Mouse (Mus musculus): ENCODE results near the gene Sugct. TPM values are rescaled to one million over a fixed set of nuclear protein-coding genes. Genes with fewer than 3 reads are reported as not detected.
"Not testable (repeated sequence)": the region's sequence is repeated elsewhere in the genome, so short reads cannot be mapped to it uniquely, and the experiment has no call there.

Sugct gene
- polyA plus RNA-seq, 1 experiment from 2014 or later = 3.1 TPM

DNA sequence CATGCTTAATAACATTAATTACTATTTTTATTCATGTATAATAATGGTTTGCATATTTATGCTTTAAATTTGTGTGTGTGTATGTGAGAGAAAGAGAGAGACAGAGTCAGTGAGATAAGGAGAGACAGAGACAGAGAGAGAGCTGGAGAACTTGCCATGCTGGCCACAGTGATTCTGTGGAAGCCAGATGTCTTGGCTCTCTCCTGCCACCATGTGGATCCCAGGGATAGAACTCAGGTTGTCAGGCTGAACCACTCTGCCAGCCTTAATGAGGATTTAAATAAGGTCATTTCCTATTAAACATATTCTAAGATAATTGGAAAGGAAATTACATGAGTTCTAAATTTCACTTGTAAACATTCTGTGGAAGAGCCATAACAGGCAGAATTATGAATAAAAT is 110.5 kb downstream of the Sugct start:
- no peaks in the 10 kb centered on the region for H3K4me1 ChIP-seq
- peak; percentile 81 for ATAC-seq (replicated peaks)
- no peak overlapping the region for H3K4me2 ChIP-seq
- H3K9ac ChIP-seq = no peak overlapping the region
- no peaks in the 10 kb centered on the region for H3K36me3 ChIP-seq (replicated peaks)
- no peak overlapping the region for H3K27ac ChIP-seq
- no peak overlapping the region for H3K4me3 ChIP-seq
- no peaks in the 10 kb centered on the region for H3K27me3 ChIP-seq (replicated peaks)
- H3K9me3 ChIP-seq = no peaks in the 10 kb centered on the region

GRCm38 (mm10) chr13:17581684-17582083 is 113.7 kb downstream of the Sugct start:
- H3K4me2 ChIP-seq = no peak overlapping the region
- no peak overlapping the region for H3K27ac ChIP-seq
- no peak overlapping the region for H3K9ac ChIP-seq
- no peaks in the 10 kb centered on the region for H3K36me3 ChIP-seq (replicated peaks)
- H3K4me1 ChIP-seq = no peaks in the 10 kb centered on the region
- no peak for ATAC-seq (replicated peaks)
- H3K27me3 ChIP-seq (replicated peaks) = no peaks in the 10 kb centered on the region
- WGBS = 9% methylated on average over 2 of the region's 2 CpGs
- H3K4me3 ChIP-seq = no peak overlapping the region
- H3K9me3 ChIP-seq = no peaks in the 10 kb centered on the region

DNA sequence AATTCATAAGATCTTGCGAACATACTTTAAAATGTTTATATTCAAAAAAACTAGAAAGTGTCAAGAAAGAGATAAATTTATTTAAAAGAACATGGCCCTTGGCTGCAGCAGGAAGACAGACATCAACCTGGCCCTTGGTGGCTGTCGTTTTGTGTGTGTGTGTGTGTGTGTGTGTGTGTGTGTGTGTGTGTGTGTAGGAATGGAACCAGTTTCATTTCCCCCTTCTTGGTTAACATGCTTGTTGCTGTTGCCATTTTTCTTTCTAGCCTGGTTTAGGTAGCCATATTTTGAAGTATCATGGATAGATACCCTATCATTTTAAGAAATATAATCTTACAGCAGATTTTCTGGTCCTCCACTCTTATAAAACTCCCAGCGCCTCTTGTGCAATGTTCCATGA is 136.0 kb downstream of the Sugct start:
- Histone ChIP-seq H3K27ac (no peak overlapping the region), H3K4me3 (no peak overlapping the region), H3K27me3 (replicated peaks) (no peaks in the 10 kb centered on the region), H3K4me2 (no peak overlapping the region), H3K9ac (no peak overlapping the region), H3K4me1 (no peaks in the 10 kb centered on the region), H3K36me3 (replicated peaks) (no peaks in the 10 kb centered on the region), H3K9me3 (no peaks in the 10 kb centered on the region)
- no peak for ATAC-seq (replicated peaks)
- WGBS = 94% methylated on average over 3 of the region's 3 CpGs

GRCm38 (mm10) chr13:17536341-17536740 is 159.0 kb downstream of the Sugct start:
- Histone ChIP-seq H3K4me1 (no peaks in the 10 kb centered on the region), H3K9me3 (no peaks in the 10 kb centered on the region), H3K4me2 (no peak overlapping the region), H3K27ac (no peak overlapping the region), H3K9ac (no peak overlapping the region), H3K27me3 (replicated peaks) (no peaks in the 10 kb centered on the region), H3K4me3 (no peak overlapping the region), H3K36me3 (replicated peaks) (no peaks in the 10 kb centered on the region)
- 80% methylated on average over 1 of the region's 1 CpGs for WGBS
- ATAC-seq (replicated peaks) = no peak

GRCm38 (mm10) chr13:17534871-17535270 is 160.5 kb downstream of the Sugct start:
- no peaks in the 10 kb centered on the region for H3K27me3 ChIP-seq (replicated peaks)
- H3K4me3 ChIP-seq = no peak overlapping the region
- no peak overlapping the region for H3K4me2 ChIP-seq
- H3K36me3 ChIP-seq (replicated peaks) = no peaks in the 10 kb centered on the region
- H3K9me3 ChIP-seq = no peaks in the 10 kb centered on the region
- H3K9ac ChIP-seq = no peak overlapping the region
- ATAC-seq (replicated peaks) = no peak
- H3K27ac ChIP-seq = no peak overlapping the region
- WGBS = 76% methylated on average over 4 of the region's 4 CpGs
- no peaks in the 10 kb centered on the region for H3K4me1 ChIP-seq

DNA sequence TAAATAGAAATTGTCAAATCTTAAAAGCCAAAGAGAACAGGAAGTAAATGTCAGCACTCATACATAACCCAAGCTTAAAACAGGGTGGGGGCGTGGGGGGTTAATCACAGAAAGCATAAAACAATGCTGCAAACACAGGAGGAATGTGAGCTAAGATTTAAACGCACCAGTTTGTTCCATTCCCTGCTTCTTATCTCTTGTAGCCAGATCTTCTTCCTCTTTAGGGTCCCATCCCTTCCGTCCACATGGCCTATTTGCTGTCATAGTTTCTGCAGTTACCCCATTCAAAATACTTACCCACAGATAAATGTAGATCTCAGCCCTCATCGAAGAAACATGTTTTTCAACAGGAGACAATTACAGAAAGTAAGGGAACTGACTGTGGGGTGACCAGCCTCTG is 160.9 kb downstream of the Sugct start:
- 70% methylated on average over 4 of the region's 4 CpGs for WGBS
- H3K36me3 ChIP-seq (replicated peaks) = no peaks in the 10 kb centered on the region
- ATAC-seq (replicated peaks) = no peak

GRCm38 (mm10) chr13:17511184-17511778 is 184.1 kb downstream of the Sugct start:
- Histone ChIP-seq H3K4me3 (no peak overlapping the region), H3K36me3 (replicated peaks) (no peaks in the 10 kb centered on the region), H3K27ac (no peak overlapping the region), H3K4me2 (no peak overlapping the region), H3K9ac (no peak overlapping the region), H3K4me1 (no peaks in the 10 kb centered on the region), H3K9me3 (no peaks in the 10 kb centered on the region), H3K27me3 (replicated peaks) (no peaks in the 10 kb centered on the region)
- no peak for ATAC-seq (replicated peaks)
- WGBS = 85% methylated on average over 4 of the region's 4 CpGs

More for the DNA sequence above, 160.9 kb downstream of the Sugct start:
- no peak overlapping the region for H3K9ac ChIP-seq
- no peaks in the 10 kb centered on the region for H3K4me1 ChIP-seq
- no peak overlapping the region for H3K4me2 ChIP-seq
- no peaks in the 10 kb centered on the region for H3K9me3 ChIP-seq
- no peaks in the 10 kb centered on the region for H3K27me3 ChIP-seq (replicated peaks)
- no peak overlapping the region for H3K4me3 ChIP-seq
- H3K27ac ChIP-seq = no peak overlapping the region

GRCm38 (mm10) chr13:17494936-17495335 is 200.4 kb downstream of the Sugct start:
- Histone ChIP-seq H3K4me1 (no peaks in the 10 kb centered on the region), H3K27ac (no peak overlapping the region), H3K9me3 (no peaks in the 10 kb centered on the region), H3K36me3 (replicated peaks) (no peaks in the 10 kb centered on the region), H3K4me3 (no peak overlapping the region), H3K9ac (no peak overlapping the region), H3K27me3 (replicated peaks) (no peaks in the 10 kb centered on the region), H3K4me2 (no peak overlapping the region)
- 69% methylated on average over 1 of the region's 1 CpGs for WGBS
- no peak for ATAC-seq (replicated peaks)

GRCm38 (mm10) chr13:17494056-17494574 is 201.2 kb downstream of the Sugct start:
- Histone ChIP-seq H3K9ac (no peak overlapping the region), H3K4me2 (no peak overlapping the region), H3K4me1 (no peaks in the 10 kb centered on the region), H3K36me3 (replicated peaks) (no peaks in the 10 kb centered on the region), H3K27me3 (replicated peaks) (no peaks in the 10 kb centered on the region), H3K4me3 (no peak overlapping the region), H3K27ac (no peak overlapping the region), H3K9me3 (no peaks in the 10 kb centered on the region)
- no peak for ATAC-seq (replicated peaks)
- 91% methylated on average over 5 of the region's 5 CpGs for WGBS

- 38% methylated on average over 1 of the region's 1 CpGs for WGBS
- H3K9ac ChIP-seq; H3K27ac ChIP-seq; H3K36me3 ChIP-seq (replicated peaks); H3K9me3 ChIP-seq; H3K27me3 ChIP-seq (replicated peaks); ATAC-seq (replicated peaks); H3K4me3 ChIP-seq; H3K4me2 ChIP-seq; H3K4me1 ChIP-seq: not testable (repeated sequence)
Measured at GRCm38 (mm10) chr13:17457981-17458380, 237.4 kb downstream of the Sugct start.

GRCm38 (mm10) chr13:17432139-17432916 is 263.0 kb downstream of the Sugct start:
- ATAC-seq (replicated peaks) = peak; percentile 88
- H3K9ac ChIP-seq = no peak overlapping the region
- H3K4me2 ChIP-seq = no peak overlapping the region
- no peak overlapping the region for H3K4me3 ChIP-seq
- H3K36me3 ChIP-seq (replicated peaks) = no peaks in the 10 kb centered on the region
- 43% methylated on average over 7 of the region's 7 CpGs for WGBS
- H3K9me3 ChIP-seq = no peaks in the 10 kb centered on the region
- H3K27ac ChIP-seq = no peak overlapping the region
- H3K27me3 ChIP-seq (replicated peaks) = no peaks in the 10 kb centered on the region
- H3K4me1 ChIP-seq = no peaks in the 10 kb centered on the region

DNA sequence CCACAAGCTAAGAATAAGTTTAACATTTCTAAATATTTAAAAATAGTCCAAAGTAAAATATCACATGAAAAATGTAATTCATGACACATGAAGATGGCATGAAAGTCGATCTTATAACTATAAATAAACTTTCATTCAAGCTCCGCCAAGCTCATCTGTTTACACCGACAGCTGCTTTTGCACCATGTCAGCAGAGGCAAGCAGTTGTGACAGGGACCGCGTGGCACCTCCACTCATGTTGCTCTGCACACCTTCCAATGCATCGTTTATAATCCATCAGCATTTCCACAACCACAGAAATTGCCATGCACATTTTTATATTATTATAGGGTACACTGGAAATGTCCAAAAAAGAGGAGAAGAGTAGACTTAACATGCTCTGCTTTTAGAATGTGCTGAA is 273.5 kb downstream of the Sugct start:
- Histone ChIP-seq H3K27ac (no peak overlapping the region), H3K4me2 (no peak overlapping the region), H3K36me3 (replicated peaks) (no peaks in the 10 kb centered on the region), H3K9me3 (no peaks in the 10 kb centered on the region), H3K9ac (no peak overlapping the region), H3K27me3 (replicated peaks) (no peaks in the 10 kb centered on the region), H3K4me1 (no peaks in the 10 kb centered on the region), H3K4me3 (no peak overlapping the region)
- 87% methylated on average over 6 of the region's 6 CpGs for WGBS
- no peak for ATAC-seq (replicated peaks)

- no peak overlapping the region for H3K9ac ChIP-seq
- H3K4me2 ChIP-seq = no peak overlapping the region
- H3K36me3 ChIP-seq (replicated peaks) = no peaks in the 10 kb centered on the region
- H3K27ac ChIP-seq = no peak overlapping the region
- WGBS = 88% methylated on average over 1 of the region's 1 CpGs
- no peaks in the 10 kb centered on the region for H3K4me1 ChIP-seq
- H3K4me3 ChIP-seq = no peak overlapping the region
- no peaks in the 10 kb centered on the region for H3K27me3 ChIP-seq (replicated peaks)
- no peaks in the 10 kb centered on the region for H3K9me3 ChIP-seq
- ATAC-seq (replicated peaks) = no peak
Measured at GRCm38 (mm10) chr13:17420557-17420956, 274.8 kb downstream of the Sugct start.
